Mouse (Mus musculus): Measurements from ENCODE around the gene Samd7. TPM values are rescaled to one million over a fixed set of nuclear protein-coding genes. Genes with fewer than 3 reads are reported as not detected.
A peak's percentile ranks its signal among the peaks of the same experiment; 100 is the strongest.

Gene Samd7
- total RNA-seq, 2 experiments from 2014 or later, result not detected

DNA sequence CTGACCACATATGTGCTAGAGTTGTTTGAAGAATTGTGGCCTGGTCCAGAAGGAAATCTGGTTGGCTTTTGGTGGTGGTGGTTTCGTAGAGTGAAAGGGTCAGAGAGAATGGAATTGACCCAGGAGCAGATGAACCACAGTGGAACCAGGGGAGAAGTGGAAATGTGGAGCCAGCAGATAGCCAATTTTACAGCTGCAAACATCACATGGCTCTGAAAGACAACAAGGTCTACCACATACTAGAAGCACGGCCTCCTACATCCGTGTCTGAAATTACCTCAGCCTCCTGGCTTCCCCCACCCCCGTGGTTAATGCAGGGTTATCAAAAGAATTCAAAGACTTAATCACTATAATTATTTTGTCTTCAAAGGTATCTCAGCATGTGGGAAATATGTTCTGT, 18.8 kb downstream of the Samd7 start:
- DNase-seq, result no peak

DNA sequence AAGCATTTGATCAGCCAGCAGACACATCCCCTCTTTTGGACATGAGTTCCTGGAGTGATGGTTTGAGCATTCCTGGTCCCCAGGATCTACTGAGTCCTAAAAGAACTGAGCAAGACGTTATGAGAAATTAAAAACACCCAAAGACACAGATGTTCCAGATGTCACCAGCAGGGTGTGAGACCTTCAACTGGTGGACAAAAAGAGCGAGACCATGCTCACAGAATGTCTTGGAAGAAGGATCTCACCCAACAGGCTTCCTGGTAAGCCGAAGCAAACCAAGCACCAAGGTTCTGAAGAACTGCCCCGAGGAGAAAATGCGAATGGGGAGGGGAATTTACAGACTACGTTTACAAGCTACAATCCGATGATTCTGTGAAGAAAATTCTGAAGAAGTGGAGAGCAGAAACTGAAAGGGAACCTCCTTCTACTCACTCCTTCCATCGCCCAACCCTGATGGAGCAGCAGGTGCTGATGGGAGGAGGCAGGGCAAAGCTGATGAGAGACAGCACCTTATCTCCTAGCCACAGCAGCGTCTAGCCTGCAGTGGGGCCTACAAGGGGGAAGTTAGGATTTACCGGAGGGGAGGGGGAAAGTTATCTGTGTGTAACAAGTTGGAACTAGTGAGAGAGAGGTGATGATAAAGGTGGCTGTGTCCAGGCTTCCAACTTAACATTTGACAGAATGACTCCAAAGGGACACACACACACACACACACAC, 19.4 kb downstream of the Samd7 start:
- no peak for DNase-seq

DNA sequence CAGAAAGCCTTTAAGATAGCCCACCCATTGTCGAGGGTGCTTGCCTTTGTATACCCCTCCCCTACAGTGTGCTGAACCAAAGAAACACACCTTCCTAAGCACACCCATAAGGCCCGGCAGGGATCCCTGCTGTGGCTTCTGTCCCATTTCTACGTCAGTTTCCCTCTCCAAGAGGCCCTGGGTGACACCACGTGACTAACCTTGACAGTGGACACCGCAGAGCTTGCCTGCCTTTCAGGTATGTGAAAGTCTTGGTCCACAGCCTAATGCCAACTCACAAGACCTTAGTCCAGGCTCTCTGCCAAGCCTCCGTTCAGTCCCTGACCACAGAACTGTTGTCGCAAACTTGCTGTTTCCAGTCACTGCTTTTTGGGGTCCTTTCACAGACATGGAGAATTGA, 20.1 kb downstream of the Samd7 start:
- peak; percentile 26 to 39 for DNase-seq

DNA sequence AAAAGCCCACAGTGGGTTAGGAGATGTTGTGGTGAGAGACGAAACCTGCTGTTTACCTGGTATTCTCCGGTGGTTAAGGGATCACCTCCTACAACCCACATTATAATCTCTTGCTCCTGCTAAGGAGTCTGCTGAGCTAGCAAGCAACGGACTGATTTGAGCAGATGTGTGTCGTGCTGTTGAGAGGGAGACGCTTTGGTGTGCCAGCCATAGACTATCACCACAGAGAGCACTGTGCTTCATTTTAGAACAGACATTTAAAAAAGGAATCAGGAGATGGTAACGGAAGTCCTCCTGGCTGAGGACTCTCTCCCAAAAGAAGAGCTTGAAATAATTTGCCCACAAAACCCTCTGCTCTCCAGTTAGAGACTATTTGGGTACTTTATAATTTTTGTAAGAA, 21.2 kb downstream of the Samd7 start:
- no peak for DNase-seq

DNA sequence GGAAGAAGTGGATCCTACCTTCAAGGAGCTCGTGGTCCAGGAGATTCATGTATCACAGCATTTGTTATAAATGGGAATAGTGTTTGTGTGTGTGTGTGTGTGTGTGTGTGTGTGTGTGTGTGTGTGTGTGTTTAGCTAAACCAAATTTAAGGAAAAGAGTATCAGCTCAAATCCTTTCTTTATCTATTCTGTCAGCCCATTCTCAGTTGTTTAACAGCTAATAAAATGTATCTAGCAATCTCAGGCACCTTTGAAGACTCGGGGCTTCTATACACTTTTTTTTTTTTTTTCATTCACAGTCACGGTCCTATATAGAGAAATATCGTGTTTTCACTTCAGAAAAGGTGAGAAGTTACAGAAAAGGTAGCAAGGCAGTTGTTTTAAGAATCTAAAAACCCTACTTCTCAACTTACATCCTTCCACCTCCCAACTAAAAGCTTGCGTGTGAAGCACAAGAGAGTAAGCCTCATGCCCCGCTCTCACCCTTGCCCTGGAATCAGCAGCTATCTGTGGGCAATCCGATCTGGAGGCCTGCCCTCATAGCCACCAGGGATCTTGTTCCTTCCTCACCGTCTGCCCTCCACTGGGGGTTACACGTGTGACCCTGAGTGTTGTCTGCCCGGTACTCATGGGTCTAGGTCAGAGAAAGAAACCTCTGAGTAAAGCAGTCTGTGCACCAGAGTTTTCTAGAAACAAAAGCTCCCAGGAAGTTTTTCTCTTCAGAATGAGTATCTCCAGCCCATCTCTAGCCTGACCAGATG, 23.8 kb downstream of the Samd7 start:
- DNase-seq, result no peak

DNA sequence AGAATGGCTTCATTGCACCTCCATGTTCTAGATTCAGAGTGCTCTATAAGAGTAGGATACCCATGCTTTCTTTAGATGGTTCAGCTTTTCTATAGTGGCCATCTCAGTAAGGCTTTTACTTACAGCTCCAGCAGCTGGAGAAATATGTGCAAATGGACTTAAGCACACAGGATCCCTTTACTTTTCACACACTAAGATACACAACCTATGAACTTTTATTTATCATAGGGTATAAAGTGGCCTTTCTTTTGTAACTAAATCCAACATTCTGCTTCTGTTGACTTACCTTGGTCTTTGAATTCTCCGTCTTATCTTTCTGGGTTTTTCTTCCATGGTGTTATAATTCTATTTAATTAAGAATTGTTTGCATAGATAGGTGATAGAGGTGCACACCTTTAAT, 25.5 kb downstream of the Samd7 start:
- DNase-seq, result no peak

DNA sequence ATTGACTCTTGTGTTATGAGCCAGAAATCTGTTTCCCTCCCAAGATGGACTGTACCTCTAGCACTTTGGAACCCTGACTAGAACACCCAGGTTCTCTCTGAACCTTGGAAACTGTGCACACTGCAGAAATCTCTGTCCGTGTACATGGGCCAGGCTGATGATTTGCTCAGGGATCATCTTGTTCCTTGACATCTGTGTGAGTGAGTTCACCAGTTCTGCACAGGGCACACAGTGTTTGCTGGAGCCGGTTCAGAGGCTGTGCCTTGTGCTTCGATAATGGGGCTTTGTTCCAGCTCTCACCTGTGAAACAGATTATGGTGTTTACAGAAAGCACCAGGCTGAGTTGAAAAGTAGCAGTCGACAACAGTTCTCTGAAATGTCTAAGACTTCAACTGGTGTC, 26.5 kb downstream of the Samd7 start:
- DNase-seq, result no peak

DNA sequence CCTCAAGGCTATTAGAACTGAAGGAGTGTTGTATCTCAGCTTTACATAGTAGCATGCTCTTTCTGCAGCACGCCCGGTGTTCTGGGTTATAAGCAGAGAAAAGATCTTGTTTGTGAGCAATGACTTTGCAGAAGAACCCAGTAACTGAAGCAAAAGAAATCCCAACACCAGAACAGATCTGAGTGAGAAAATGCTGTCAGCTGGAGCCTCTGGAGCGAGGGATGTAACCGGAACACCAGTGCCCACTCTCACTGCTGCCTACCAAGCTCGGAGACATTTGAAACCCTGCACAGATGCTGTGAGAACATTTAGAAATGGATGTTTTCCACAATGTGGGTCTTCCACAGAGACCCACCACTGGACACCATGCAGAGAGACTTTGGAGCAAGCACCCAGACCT, 28.6 kb downstream of the Samd7 start:
- DNase-seq, result no peak

DNA sequence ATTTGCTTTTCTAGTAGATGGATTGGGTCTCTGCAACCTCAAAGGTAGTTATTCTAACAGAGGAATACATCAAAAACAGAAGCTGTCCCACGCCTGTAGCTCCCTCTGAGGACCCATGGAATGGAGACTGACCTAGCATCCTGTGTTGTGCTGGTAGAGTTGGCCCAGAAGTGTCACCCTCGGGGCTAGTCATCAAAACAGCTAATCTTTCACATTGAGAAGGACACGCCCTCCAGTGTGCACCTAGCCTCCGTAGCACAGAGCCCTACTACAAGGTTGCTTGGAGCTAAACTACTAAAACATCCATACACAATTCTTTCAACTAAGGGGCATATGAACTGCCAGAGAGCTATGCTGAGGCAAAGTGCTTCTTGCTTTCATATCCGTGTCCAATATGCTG, 31.9 kb downstream of the Samd7 start:
- DNase-seq, result no peak

DNA sequence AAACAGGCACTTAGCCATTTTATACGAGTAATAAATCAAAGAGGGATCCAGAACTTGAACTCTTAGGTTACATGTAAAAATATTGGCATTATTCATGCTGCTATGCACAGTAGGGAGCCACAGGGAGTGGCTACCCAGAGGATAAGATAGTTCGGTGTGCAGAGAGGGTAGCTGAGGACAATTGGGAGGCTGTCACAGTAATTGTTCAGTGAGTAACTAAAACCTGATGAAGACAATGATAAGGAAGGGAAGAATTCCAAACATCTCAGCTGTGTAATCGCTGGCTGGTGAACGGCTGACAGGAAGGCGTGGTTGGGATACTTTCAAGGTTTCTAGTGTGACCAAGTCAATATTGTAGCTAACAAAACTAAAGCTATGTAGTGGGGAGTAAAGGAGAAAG, 42.4 kb downstream of the Samd7 start:
- DNase-seq, result peak in 1 of 2 experiments; percentile 28

DNA sequence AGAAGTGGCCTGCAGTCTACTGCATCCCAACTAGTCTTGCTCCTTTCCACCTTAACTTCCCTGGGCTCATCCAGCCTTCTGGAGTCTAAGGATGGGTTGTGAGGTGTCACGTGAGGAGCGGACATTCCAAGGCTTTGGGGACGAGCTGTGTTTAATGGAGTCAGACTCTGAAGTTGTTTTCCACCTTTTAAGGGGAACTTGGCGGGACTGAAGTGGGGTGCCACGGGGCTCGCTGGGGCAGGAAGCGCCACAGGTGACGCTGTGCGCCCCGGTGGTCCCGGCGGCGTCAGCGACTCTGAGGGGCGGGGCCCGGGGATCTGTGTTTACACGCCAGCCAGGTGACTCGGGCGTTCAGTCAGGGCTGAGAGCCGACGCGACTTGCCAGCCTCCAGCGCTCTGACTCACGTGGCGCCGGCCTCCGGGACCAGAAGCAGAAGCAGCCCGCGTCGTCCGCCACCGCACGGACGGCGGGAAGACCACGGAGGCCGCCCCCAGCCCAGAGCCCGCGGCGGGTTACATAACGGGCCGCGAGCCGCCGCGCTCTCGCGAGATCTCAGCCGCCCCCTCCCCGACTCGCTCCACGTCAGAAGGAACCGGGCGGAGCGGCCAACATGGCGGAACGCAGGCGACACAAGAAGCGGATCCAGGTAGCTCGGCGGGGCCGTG, 46.8 kb downstream of the Samd7 start, which contains the start of gene Sec62:
Gene Sec62, plus strand, starts transcription at position 139 of the 666 bp plus-strand sequence.
- DNase-seq, result peak; percentile 94 to 95

DNA sequence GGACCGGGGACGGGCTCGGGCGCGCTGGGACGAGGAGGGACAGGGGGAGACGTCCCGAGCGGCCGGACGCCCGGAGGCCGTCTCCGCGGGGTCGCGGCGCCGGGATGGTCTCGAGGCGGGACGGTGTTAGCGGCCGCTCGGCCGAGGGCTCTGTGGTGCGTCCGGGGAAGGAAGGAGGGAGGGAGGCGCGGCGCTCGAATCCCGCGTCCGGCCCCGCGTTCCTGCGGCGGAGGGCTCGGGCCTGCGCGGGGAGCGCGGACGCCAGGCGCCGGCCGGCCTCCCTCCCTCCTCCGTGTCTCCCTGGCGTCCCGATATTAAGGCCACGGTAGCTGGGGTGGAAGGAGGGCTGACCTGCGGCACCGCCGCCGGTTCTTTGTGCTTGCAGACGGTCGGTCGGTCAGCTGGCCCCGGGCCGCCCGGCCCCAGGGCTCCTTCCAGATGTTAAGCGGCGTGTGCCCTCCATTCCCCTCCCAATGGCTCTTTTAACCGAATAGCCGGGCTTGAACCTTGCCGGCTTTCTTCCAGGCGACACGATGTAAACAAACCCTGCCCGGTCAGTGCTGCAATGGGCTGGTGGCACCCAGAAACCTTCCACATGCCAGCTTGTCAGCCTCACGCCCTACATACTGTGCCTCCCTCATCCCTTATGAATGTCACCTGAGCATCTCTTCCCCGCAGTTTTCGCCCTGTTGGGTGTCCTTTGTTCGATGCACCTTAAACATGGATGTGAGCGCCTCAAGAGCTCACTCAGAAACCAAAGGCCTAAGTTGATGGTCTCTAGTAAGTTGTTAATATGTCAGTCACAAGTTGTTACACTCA, 47.5 kb downstream of the Samd7 start:
- DNase-seq, result peak; percentile 44 to 66

DNA sequence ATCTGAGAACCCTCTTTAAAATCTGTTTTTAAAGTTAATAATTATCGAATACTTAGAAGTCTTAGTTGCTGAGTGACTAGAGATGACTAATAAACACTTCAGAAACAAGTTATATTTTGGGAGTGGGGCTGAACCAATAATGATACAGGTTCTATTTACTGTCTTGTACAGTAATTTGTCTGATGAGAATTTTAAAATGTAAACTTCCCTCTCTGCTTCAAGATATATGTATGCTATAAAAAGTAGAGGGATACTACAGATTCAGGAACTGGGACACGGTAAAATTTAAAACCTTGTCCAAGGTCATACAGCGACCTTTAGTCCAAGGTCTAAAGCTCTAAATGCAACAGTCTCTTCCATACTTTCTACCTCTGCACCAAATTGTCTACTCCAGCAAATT, 56.1 kb downstream of the Samd7 start:
- no peak for DNase-seq

DNA sequence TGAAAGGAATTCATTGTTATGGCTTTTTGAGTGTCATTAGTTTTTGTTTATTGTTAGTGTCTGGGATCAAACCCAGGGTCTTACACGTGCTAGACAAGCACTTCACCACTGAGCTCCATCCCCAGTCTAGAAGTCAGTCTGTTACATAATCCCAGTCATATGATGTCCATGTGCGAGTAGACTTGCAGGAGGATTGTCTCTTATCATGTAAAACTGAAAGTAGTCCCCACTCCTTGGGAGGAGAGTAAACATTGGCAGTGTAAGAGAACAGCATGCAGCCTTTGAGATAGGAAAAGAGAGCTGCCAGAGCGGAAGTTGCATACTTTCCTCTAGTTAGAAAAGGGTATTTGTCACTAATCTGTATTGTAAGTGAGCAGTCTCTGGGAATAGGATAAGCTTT, 66.8 kb downstream of the Samd7 start:
- peak; percentile 52 to 71 for DNase-seq

Other genes with a start within 250 kb of the Samd7 start
- 10 to 100 TPM; 11.2 to 11.8 TPM for gene Mecom, start 198.3 kb upstream of the Samd7 start, total RNA-seq (2021)
- not detected for gene Actrt3, start 146.4 kb upstream of the Samd7 start, total RNA-seq (2021)
- gene Mynn, start 144.2 kb upstream of the Samd7 start, total RNA-seq (2021), result 10 to 100 TPM; 12.6 to 17.3 TPM
- gene Lrriq4, start 101.8 kb upstream of the Samd7 start, total RNA-seq (2021), result not detected
- gene Lrrc34, start 98.4 kb upstream of the Samd7 start, total RNA-seq (2021), result under 1 TPM in 1 of 2 experiments, not detected in 1; 0.15 TPM
- gene Lrrc31, start 46.5 kb upstream of the Samd7 start, total RNA-seq (2021), result under 1 TPM in 1 of 2 experiments, not detected in 1; 0.13 TPM
- 10 to 100 TPM; 39.6 TPM for gene Sec62, start 46.6 kb downstream of the Samd7 start, total RNA-seq (2021)
- gene Gpr160, start 109.7 kb downstream of the Samd7 start, total RNA-seq (2021), result 1 to 10 TPM; 1.5 to 2.6 TPM
- gene Phc3, start 223.1 kb downstream of the Samd7 start, total RNA-seq (2021), result 10 to 100 TPM; 14.2 to 16.8 TPM
- gene Prkci, start 249.5 kb downstream of the Samd7 start, total RNA-seq (2021), result 10 to 100 TPM; 12.6 to 13.0 TPM

All from heart, adult 18-20 months (tissue).